Mouse (Mus musculus) intestine, embryonic 16.5 days (tissue): ENCODE measurements around the gene Alb. TPM values are rescaled to one million over a fixed set of nuclear protein-coding genes. Genes with fewer than 3 reads are reported as not detected.
A peak's percentile ranks its signal among the peaks of the same experiment; 100 is the strongest.

Experiments used
- ATAC-seq: fragments of 200-750 bp; cut with Nextera tagmentation; 2 replicates; pipeline ENCODE4 v1.8.0; 2017; ENCODE audit warnings: moderate TSS enrichment, moderate library complexity
- H3K27ac ChIP-seq: fragments of 300-500 bp; sonication (generic); 2 replicates; pipeline ENCODE4 v1.5.1; 2014; ENCODE audit warnings: mild to moderate bottlenecking, low read length
- H3K27me3 ChIP-seq: fragments of 300-500 bp; sonication (generic); replicated peaks from 2 replicates; pipeline ENCODE4 v1.6.1; 2014; ENCODE audit warnings: low read length, control low read depth, mixed read lengths; ENCODE audit not compliant: control insufficient read depth, insufficient read depth
- H3K36me3 ChIP-seq: fragments of 300-500 bp; sonication (generic); 2 replicates; pipeline ENCODE4 v1.6.1; 2014; ENCODE audit warnings: low read length, control low read depth; ENCODE audit not compliant: control insufficient read depth, insufficient read depth
- H3K4me1 ChIP-seq: fragments of 300-500 bp; sonication (generic); 2 replicates; pipeline ENCODE4 v1.6.1; 2014; ENCODE audit warnings: low read length, control low read depth, mixed read lengths; ENCODE audit not compliant: control insufficient read depth, insufficient read depth
- H3K4me2 ChIP-seq: fragments of 300-500 bp; sonication (generic); 2 replicates; pipeline ENCODE4 v1.6.1; 2014; ENCODE audit warnings: low read depth, low read length, control low read depth
- H3K4me3 ChIP-seq: fragments of 300-500 bp; sonication (generic); 2 replicates; pipeline ENCODE4 v1.5.1; 2014; ENCODE audit warnings: mild to moderate bottlenecking, low read length
- H3K9ac ChIP-seq: fragments of 300-500 bp; sonication (generic); 2 replicates; pipeline ENCODE4 v1.6.1; 2014; ENCODE audit warnings: low read depth, low read length
- H3K9me3 ChIP-seq: fragments of 300-500 bp; sonication (generic); 2 replicates; pipeline ENCODE4 v1.6.1; 2016; ENCODE audit warnings: low read length, control low read depth; ENCODE audit not compliant: control insufficient read depth
- WGBS: fragments of 180-500 bp; shearing (Covaris S2); extraction: QIAGEN DNeasy Blood & Tissue Kit; methylation state at CpG from one replicate; pipeline ENCODE4 v1.1.7; 2014; 5-methylcytosine and 5-hydroxymethylcytosine counted together
- polyA plus RNA-seq: library from polyadenylated mRNA; unstranded; fragments of >200 nt; fragmentation: Nextera tagmentation; extraction: Ambion mirVana; gene quantifications from 2 replicates; pipeline ENCODE4 v1.2.1, GENCODE M21; 2015

Alb gene
- polyA plus RNA-seq, 1 experiment from 2014 or later, result 106 TPM

- Histone ChIP-seq H3K4me3 (no peak overlapping the region), H3K9me3 (no peaks in the 10 kb centered on the region), H3K27me3 (no peaks in the 10 kb centered on the region), H3K4me1 (no peaks in the 10 kb centered on the region), H3K4me2 (no peak overlapping the region), H3K27ac (no peak overlapping the region), H3K36me3 (no peaks in the 10 kb centered on the region), H3K9ac (no peak overlapping the region)
- 61% methylated on average over 13 of the region's 13 CpGs for WGBS
- no peak for ATAC-seq
These were observed 46.8 kb downstream of the Alb start for GRCm38 (mm10) chr5:90507411-90507949.

DNA sequence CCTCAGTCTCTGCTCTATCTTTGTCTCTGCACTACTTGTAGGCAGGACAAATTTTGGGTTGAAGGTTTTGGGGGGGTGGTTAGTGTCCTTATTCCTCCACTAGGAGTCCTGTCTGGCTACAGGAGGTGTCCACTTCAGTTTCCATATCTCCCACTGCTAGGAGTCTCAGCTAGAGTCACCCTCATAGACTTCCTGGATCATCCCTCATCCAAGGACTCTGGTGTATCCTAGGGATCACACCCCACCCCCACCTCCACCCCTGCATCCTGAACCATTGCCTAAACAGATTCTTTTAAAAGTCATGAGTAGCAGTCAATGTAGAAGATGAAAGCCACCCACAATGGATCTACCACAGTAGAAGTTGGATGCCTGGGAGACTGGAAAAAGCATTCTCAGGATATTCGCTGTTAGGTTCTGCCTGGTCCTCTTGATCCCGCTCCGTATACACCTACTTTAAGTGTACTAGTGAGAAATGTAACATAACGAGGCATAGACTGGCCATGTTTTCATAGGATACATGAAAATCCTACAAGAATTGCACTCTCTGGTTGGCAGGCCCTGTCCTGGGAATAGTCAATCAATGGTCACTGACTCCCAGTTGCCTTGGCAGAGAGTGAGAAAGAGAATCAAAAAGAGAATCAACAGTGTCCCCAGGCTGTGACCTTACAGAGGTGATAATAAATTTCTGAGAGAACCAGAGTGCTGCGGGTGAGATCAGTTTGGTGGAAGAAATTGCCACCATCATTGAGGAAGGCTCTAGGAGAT is 49.3 kb downstream of the Alb start:
- Histone ChIP-seq H3K4me2 (no peak overlapping the region), H3K27ac (no peak overlapping the region), H3K36me3 (no peaks in the 10 kb centered on the region), H3K9ac (no peak overlapping the region), H3K27me3 (no peaks in the 10 kb centered on the region), H3K4me3 (no peak overlapping the region), H3K9me3 (no peaks in the 10 kb centered on the region), H3K4me1 (no peaks in the 10 kb centered on the region)
- ATAC-seq, result no peak
- 88% methylated on average over 5 of the region's 5 CpGs for WGBS

GRCm38 (mm10) chr5:90512288-90512955 is 51.7 kb downstream of the Alb start:
- WGBS, result 85% methylated on average over 6 of the region's 6 CpGs
- no peak for ATAC-seq
- no peaks in the 10 kb centered on the region for H3K4me1 ChIP-seq
- no peaks in the 10 kb centered on the region for H3K9me3 ChIP-seq
- H3K9ac ChIP-seq, result no peak overlapping the region
- no peak overlapping the region for H3K4me2 ChIP-seq
- no peak overlapping the region for H3K4me3 ChIP-seq
- H3K36me3 ChIP-seq, result no peaks in the 10 kb centered on the region
- no peak overlapping the region for H3K27ac ChIP-seq
- no peaks in the 10 kb centered on the region for H3K27me3 ChIP-seq

- WGBS, result 82% methylated on average over 6 of the region's 6 CpGs
- no peak for ATAC-seq
- Histone ChIP-seq H3K9ac (no peak overlapping the region), H3K9me3 (no peaks in the 10 kb centered on the region), H3K27ac (no peak overlapping the region), H3K4me2 (no peak overlapping the region), H3K4me1 (no peaks in the 10 kb centered on the region), H3K36me3 (no peaks in the 10 kb centered on the region), H3K27me3 (no peaks in the 10 kb centered on the region), H3K4me3 (no peak overlapping the region)
These were observed 54.9 kb downstream of the Alb start for GRCm38 (mm10) chr5:90515561-90515960.

DNA sequence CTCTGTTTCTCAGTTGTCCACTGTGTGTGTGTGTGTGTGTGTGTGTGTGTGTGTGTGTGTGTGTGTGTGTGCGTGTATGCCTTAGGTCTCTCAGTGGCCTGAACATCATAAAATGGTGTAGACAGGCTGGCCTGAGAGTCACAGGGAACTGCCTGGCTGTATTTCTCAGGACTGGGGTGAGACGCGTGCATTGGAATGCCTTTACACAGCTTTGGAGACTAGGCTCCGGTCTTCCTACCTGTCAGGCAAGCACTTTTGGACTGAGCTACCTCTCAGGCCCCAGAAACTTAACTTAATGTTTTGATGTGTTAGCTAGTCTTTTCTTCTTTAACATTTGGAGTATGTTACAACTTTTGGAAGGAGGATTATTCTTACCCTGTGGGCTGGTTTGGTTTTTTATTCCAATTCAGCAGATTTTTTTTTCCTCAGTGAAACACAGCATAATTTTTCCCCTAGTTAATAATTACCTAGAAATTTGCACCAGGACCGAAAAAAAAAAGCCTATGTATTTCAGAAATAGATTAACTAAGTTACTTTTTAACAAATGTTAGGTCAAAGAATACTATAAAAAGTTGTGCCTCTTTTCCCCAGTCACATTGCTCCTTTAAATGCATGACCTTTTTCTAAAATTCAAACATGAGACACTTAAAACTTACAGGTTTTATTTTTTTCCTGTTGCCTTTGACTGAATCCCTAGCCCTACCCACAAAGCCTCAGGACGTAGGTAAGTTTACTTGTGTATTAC is 57.8 kb downstream of the Alb start, which contains the start of gene Afm:
TSS of gene Afm (plus strand) at position 577 of the 745 bp plus-strand sequence.
- 46% methylated on average over 6 of the region's 6 CpGs for WGBS
- Histone ChIP-seq H3K4me1 (no peaks in the 10 kb centered on the region), H3K36me3 (no peaks in the 10 kb centered on the region), H3K4me2 (peak within 1 kb of the TSS; percentile 32), H3K9ac (no peak within 1 kb of the TSS), H3K27ac (peak within 1 kb of the TSS; percentile 84), H3K4me3 (peak within 1 kb of the TSS; percentile 16; the same call in 1 of the 2 replicates), H3K27me3 (no peaks in the 10 kb centered on the region), H3K9me3 (no peaks in the 10 kb centered on the region)
- ATAC-seq, result peak; percentile 91

Other genes with a start within 250 kb of the Alb start
- gene Cox18, start 236.9 kb upstream of the Alb start, polyA plus RNA-seq, result 26.7 and 26.8 TPM in 2 replicates
- gene Ankrd17, start 94.3 kb upstream of the Alb start, polyA plus RNA-seq, result 16.1 and 17.8 TPM in 2 replicates
- 5.2 and 6.3 TPM in 2 replicates for gene Gm9958, start 93.7 kb upstream of the Alb start, polyA plus RNA-seq
- gene Afp, start 29.8 kb downstream of the Alb start, polyA plus RNA-seq, result 221 and 328 TPM in 2 replicates
- 11.9 and 13.5 TPM in 2 replicates for gene Afm, start 58.0 kb downstream of the Alb start, polyA plus RNA-seq
- 0.10 and 0.11 TPM in 2 replicates for gene 5830473C10Rik, start 100.2 kb downstream of the Alb start, polyA plus RNA-seq
- 37.9 and 43.5 TPM in 2 replicates for gene Rassf6, start 179.8 kb downstream of the Alb start, polyA plus RNA-seq